Comparison of ENCODE assay signal across 18 mouse cellular contexts in the genomic region with DNA sequence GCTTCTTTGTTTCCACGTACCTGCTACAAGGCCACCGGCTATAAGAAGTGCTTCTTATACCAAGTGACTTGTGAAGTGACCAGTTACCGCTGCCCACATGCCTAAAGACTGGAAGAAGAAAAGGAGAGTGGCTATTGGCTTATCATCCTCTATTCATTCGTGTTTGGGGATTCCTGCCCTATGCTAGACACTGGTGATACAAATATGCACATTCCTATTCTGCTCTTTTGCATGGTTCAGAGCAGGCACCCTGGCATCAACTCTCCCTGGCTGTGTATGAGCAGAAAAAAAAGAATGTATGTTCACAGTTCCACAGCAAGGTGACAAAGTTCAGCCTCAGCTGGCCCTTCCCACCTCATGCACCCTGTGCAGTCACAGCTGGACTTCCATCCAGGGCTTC.
DNase-seq lines count a peak whose midpoint lies in the region; ATAC-seq and TF ChIP-seq lines count a peak whose summit lies in the region.
"Had no signal": no experiment of that assay in that cellular context is flagged by ENCODE, and none has a peak within 500 bp of the region (broad histone marks: within the 10 kb centered on the region; RNA-seq: fewer than 3 reads in every experiment).

No protein-coding gene starts in this region.

- 83% methylated on average over 4 of the region's 4 CpGs for WGBS in forebrain, embryonic 15.5 days
- WGBS in forebrain, postnatal 0 days, result 76% methylated on average over 4 of the region's 4 CpGs
- WGBS in lung, embryonic 14.5 days, result 79% methylated on average over 4 of the region's 4 CpGs
- WGBS in hindbrain, embryonic 15.5 days, result 80% methylated on average over 4 of the region's 4 CpGs
- 75% methylated on average over 4 of the region's 4 CpGs for WGBS in olfactory bulb, adult 2 months

- peak overlapping the region; percentile 54 for H3K27ac ChIP-seq in forebrain, embryonic 15.5 days (replicated peaks)
- H3K27ac ChIP-seq in forebrain, postnatal 0 days (ENCODE audit: low read depth, low read length), result no peak overlapping the region
- peak overlapping the region; percentile 75 for H3K27ac ChIP-seq in lung, embryonic 14.5 days (ENCODE audit: low read depth)
- H3K27ac ChIP-seq in hindbrain, embryonic 15.5 days (replicated peaks), result peak overlapping the region; percentile 59; the same call in 1 of the 2 replicates
- H3K27ac ChIP-seq in olfactory bulb, adult 2 months (ENCODE audit: insufficient read depth, low read depth, low read length), result 0 out of 2 replicates have a peak overlapping the region, but pooled peaks have one; percentile 5
- H3K27ac ChIP-seq: kidney, postnatal 0 days had no signal

- H3K27me3 ChIP-seq in forebrain, embryonic 15.5 days, result no peaks in the 10 kb centered on the region
- no peaks in the 10 kb centered on the region for H3K27me3 ChIP-seq in forebrain, postnatal 0 days (ENCODE audit: insufficient read depth, low read length)
- H3K27me3 ChIP-seq in lung, embryonic 14.5 days (ENCODE audit: insufficient read depth, low read length), result no peaks in the 10 kb centered on the region
- H3K27me3 ChIP-seq in hindbrain, embryonic 15.5 days, result no peaks in the 10 kb centered on the region
- H3K27me3 ChIP-seq: embryonic facial prominence, embryonic 13.5 days; lung, embryonic 15.5 days had no signal

- no peak for TF ChIP-seq POLR2A in olfactory bulb, adult 2 months (IDR thresholded peaks at IDR 0.05; ENCODE audit: insufficient read depth, low read depth, low read length)

- no peaks in the 10 kb centered on the region for H3K36me3 ChIP-seq in forebrain, embryonic 15.5 days
- no peaks in the 10 kb centered on the region for H3K36me3 ChIP-seq in forebrain, postnatal 0 days (ENCODE audit: insufficient read depth)
- H3K36me3 ChIP-seq in lung, embryonic 14.5 days (ENCODE audit: insufficient read depth), result no peaks in the 10 kb centered on the region
- H3K36me3 ChIP-seq in hindbrain, embryonic 15.5 days, result no peaks in the 10 kb centered on the region
- H3K36me3 ChIP-seq: embryonic facial prominence, embryonic 13.5 days; lung, embryonic 15.5 days had no signal

- H3K4me1 ChIP-seq in forebrain, embryonic 15.5 days, result peaks cover 26% of the 10 kb centered on the region
- H3K4me1 ChIP-seq in forebrain, postnatal 0 days (ENCODE audit: insufficient read depth), result peaks cover 7% of the 10 kb centered on the region; the same call in 1 of the 2 replicates
- H3K4me1 ChIP-seq in lung, embryonic 14.5 days (ENCODE audit: insufficient read depth), result peaks cover 10% of the 10 kb centered on the region; the same call in 1 of the 2 replicates
- H3K4me1 ChIP-seq in hindbrain, embryonic 15.5 days (replicated peaks), result peaks cover 59% of the 10 kb centered on the region
- H3K4me1 ChIP-seq in olfactory bulb, adult 2 months (ENCODE audit: control insufficient read depth, insufficient read depth, low read length), result peaks cover 41% of the 10 kb centered on the region

- H3K4me3 ChIP-seq in forebrain, embryonic 15.5 days, result no peak overlapping the region
- no peak overlapping the region for H3K4me3 ChIP-seq in forebrain, postnatal 0 days (ENCODE audit: low read depth, low read length)
- H3K4me3 ChIP-seq in lung, embryonic 14.5 days (ENCODE audit: low read depth, low read length), result no peak overlapping the region
- H3K4me3 ChIP-seq in hindbrain, embryonic 15.5 days, result no peak overlapping the region
- H3K4me3 ChIP-seq in olfactory bulb, adult 2 months (ENCODE audit: insufficient read depth, low read depth, low read length), result no peak overlapping the region
- H3K4me3 ChIP-seq: embryonic facial prominence, embryonic 13.5 days; lung, embryonic 15.5 days; myocyte had no signal

- no peak overlapping the region for H3K4me2 ChIP-seq in forebrain, embryonic 15.5 days (replicated peaks)
- H3K4me2 ChIP-seq in forebrain, postnatal 0 days (ENCODE audit: low read depth), result no peak overlapping the region
- no peak overlapping the region for H3K4me2 ChIP-seq in lung, embryonic 14.5 days
- H3K4me2 ChIP-seq in hindbrain, embryonic 15.5 days, result no peak overlapping the region
- H3K4me2 ChIP-seq: embryonic facial prominence, embryonic 13.5 days had no signal

- no peak for TF ChIP-seq CTCF in forebrain, postnatal 0 days (IDR thresholded peaks at IDR 0.05; ENCODE audit: low read depth)
- TF ChIP-seq CTCF in lung, embryonic 14.5 days (IDR thresholded peaks at IDR 0.05; ENCODE audit: low read depth), result no peak
- TF ChIP-seq CTCF in olfactory bulb, adult 2 months (IDR thresholded peaks at IDR 0.05; ENCODE audit: insufficient read depth, low read depth, low read length), result no peak

- ATAC-seq in forebrain, embryonic 15.5 days (replicated peaks), result no peak
- ATAC-seq in forebrain, postnatal 0 days, result no peak
- no peak for ATAC-seq in lung, embryonic 14.5 days (ENCODE audit: insufficient read depth)
- no peak for ATAC-seq in hindbrain, embryonic 15.5 days (ENCODE audit: low FRiP score, low read depth)
- ATAC-seq: inflammation-experienced regulatory T-cells, adult 6 months had no signal

- no peak overlapping the region for H3K9ac ChIP-seq in forebrain, embryonic 15.5 days (replicated peaks)
- no peak overlapping the region for H3K9ac ChIP-seq in forebrain, postnatal 0 days
- no peak overlapping the region for H3K9ac ChIP-seq in lung, embryonic 14.5 days
- no peak overlapping the region for H3K9ac ChIP-seq in hindbrain, embryonic 15.5 days
- H3K9ac ChIP-seq: embryonic facial prominence, embryonic 13.5 days; lung, embryonic 15.5 days had no signal

- DNase-seq in forebrain, postnatal 0 days, result no peak
- DNase-seq in lung, embryonic 14.5 days, result no peak
- DNase-seq in lung, postnatal 25 days (ENCODE audit: low spot score), result no peak
- DNase-seq in cerebellum, adult 11-12 months, result no peak
- DNase-seq: adrenal gland, adult 2 months; B cell, adult 2 months; cerebellum, adult 18-20 months; layer of hippocampus, adult 9-11 months; liver; thymus, postnatal 4 days had no signal

- no peaks in the 10 kb centered on the region for H3K9me3 ChIP-seq in forebrain, embryonic 15.5 days
- no peaks in the 10 kb centered on the region for H3K9me3 ChIP-seq in forebrain, postnatal 0 days (ENCODE audit: low read length)
- no peaks in the 10 kb centered on the region for H3K9me3 ChIP-seq in lung, embryonic 14.5 days (ENCODE audit: low read depth, low read length)
- H3K9me3 ChIP-seq in hindbrain, embryonic 15.5 days, result no peaks in the 10 kb centered on the region
- H3K9me3 ChIP-seq: embryonic facial prominence, embryonic 13.5 days; lung, embryonic 15.5 days had no signal
